Mouse (Mus musculus): ENCODE measurements around the gene Dnajc14. TPM values are rescaled to one million over a fixed set of nuclear protein-coding genes. Genes with fewer than 3 reads are reported as not detected.

Gene Dnajc14
- total RNA-seq (2014; rRNA removed) (31.4 and 39.4 TPM in 2 replicates), polyA plus RNA-seq (2015; fragmentation: Nextera tagmentation; extraction: Ambion mirVana) (34.6 and 37.7 TPM in 2 replicates)

DNA sequence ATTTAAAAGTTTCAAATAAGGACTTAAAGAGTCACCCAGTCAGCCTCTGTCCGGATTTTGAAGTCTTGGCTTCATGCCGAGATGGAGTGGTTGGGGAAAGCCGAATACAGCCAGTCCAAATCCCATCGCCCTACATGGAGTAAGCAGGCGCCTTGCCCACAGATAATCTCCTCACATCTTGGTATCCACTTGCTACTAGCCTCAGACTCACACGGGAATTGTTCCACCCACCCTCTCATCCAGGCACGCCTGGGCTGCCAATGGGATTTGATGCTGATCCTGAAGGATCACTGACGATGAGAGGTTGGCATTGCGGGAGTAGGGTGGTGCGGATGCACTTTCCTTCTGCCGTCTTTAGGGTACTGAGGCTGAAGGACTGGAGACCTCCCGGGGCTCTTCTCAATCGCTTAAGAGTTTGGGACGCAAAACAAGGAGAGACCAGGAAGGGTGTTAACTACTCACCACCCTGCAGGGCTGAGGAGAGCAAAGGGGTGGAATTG, at the start of gene Dnajc14:
Gene Dnajc14, plus strand, starts transcription at position 292 of the 500 bp plus-strand sequence.
- under 1% methylated on average over 14 of the region's 14 CpGs for WGBS

DNA sequence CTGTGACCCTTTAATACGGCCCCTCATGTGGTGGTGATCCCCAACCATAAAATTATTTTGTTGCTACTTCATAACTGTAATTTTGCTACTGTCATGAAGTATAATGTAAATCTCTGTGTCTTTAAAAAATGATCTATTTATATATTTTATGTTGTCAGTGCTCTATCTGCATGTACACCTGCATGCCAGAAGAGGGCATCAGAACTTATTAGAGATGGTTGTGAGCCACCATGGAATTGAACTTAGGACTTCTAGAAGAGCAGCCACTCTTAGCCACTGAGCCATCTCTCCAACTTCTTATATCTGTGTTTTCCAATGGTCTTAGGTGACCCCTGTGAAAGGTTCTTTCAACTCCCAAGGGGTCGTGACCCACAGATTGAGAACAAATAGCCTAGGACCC, 31.0 kb upstream of the Dnajc14 start:
- Histone ChIP-seq H3K36me3 (ENCODE audit: insufficient read depth, low read length) (no peaks in the 10 kb centered on the region), H3K4me2 (ENCODE audit: low read depth, low read length, poor library complexity, severe bottlenecking) (no peak overlapping the region), H3K27ac (ENCODE audit: low read depth, low read length) (no peak overlapping the region), H3K4me3 (ENCODE audit: low read depth, low read length) (no peak overlapping the region), H3K9ac (replicated peaks; ENCODE audit: low read length, poor library complexity, severe bottlenecking) (no peak overlapping the region), H3K9me3 (ENCODE audit: low read length) (no peaks in the 10 kb centered on the region), H3K27me3 (ENCODE audit: insufficient read depth, low read length) (no peaks in the 10 kb centered on the region), H3K4me1 (ENCODE audit: insufficient read depth, low read length) (no peaks in the 10 kb centered on the region)
- 82% methylated on average over 2 of the region's 2 CpGs for WGBS
- peak; percentile 47 for TF ChIP-seq CTCF (IDR thresholded peaks at IDR 0.05)
- ATAC-seq (ENCODE audit: low FRiP score), result no peak
- no peak for DNase-seq (ENCODE audit: low spot score)

More for the DNA sequence above, at the start of gene Dnajc14:
- TF ChIP-seq CTCF (IDR thresholded peaks at IDR 0.05), result no peak
- peak within 1 kb of the TSS; percentile 85 for H3K4me3 ChIP-seq (ENCODE audit: low read depth, low read length)
- peak within 1 kb of the TSS; percentile 96 for H3K27ac ChIP-seq (ENCODE audit: low read depth, low read length)
- H3K27me3 ChIP-seq (ENCODE audit: insufficient read depth, low read length), result no peaks in the 10 kb centered on the region
- H3K9me3 ChIP-seq (ENCODE audit: low read length), result no peaks in the 10 kb centered on the region
- peak within 1 kb of the TSS; percentile 87 for H3K9ac ChIP-seq (replicated peaks; ENCODE audit: low read length, poor library complexity, severe bottlenecking)
- H3K36me3 ChIP-seq (ENCODE audit: insufficient read depth, low read length), result peaks cover 14% of the 10 kb centered on the region; the same call in 1 of the 2 replicates
- H3K4me2 ChIP-seq (ENCODE audit: low read depth, low read length, poor library complexity, severe bottlenecking), result peak within 1 kb of the TSS; percentile 77
- ATAC-seq (ENCODE audit: low FRiP score), result peak; percentile 3; the same call in 1 of the 2 replicates
- H3K4me1 ChIP-seq (ENCODE audit: insufficient read depth, low read length), result peaks cover 23% of the 10 kb centered on the region
- peak; percentile 70 for DNase-seq (ENCODE audit: low spot score)

DNA sequence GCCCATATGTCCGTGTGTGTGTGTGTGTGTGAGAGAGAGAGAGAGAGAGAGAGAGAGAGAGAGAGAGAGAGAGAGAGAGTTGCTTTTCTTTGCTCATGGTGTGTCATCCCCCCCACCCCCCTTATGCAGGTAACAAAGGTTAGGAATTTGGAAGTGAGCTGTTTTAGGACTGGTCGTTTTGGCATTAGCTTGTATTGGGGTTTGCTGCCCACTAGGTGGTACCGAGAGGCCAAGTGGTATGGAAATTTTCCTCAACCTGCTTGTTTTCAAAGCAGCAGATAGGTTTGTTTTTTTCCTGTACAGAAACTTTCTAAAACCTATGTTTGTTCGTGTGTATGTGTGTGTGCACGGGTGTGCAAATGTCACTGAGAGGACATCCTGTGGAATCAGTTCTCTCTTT, 30.2 kb upstream of the Dnajc14 start:
- WGBS, result 27% methylated on average over 5 of the region's 5 CpGs
- no peak for ATAC-seq (ENCODE audit: low FRiP score)
- Histone ChIP-seq H3K9me3 (ENCODE audit: low read length) (no peaks in the 10 kb centered on the region), H3K4me2 (ENCODE audit: low read depth, low read length, poor library complexity, severe bottlenecking) (no peak overlapping the region), H3K36me3 (ENCODE audit: insufficient read depth, low read length) (no peaks in the 10 kb centered on the region), H3K27me3 (ENCODE audit: insufficient read depth, low read length) (no peaks in the 10 kb centered on the region), H3K4me1 (ENCODE audit: insufficient read depth, low read length) (no peaks in the 10 kb centered on the region), H3K9ac (replicated peaks; ENCODE audit: low read length, poor library complexity, severe bottlenecking) (no peak overlapping the region), H3K4me3 (ENCODE audit: low read depth, low read length) (no peak overlapping the region), H3K27ac (ENCODE audit: low read depth, low read length) (no peak overlapping the region)
- no peak for DNase-seq (ENCODE audit: low spot score)
- TF ChIP-seq CTCF (IDR thresholded peaks at IDR 0.05), result peak; percentile 65

DNA sequence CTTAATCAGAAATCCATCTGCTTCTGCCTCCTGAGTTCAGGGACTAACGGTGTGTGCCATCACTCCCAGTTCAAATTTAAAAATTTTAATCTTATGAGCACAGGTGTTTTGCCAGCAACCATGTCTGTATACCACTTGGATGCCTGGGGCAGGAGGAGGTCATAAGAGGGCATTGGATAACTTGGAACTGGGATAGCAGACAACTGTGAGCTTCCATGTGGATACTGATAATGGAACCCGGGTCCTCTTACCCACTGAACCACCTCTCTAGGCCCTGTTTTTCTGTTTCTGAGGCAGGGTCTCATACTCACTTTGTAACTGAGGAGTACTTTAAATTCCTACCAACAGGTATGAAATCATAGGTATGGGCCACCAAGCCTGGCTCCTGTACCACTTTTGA, 25.4 kb upstream of the Dnajc14 start:
- 91% methylated on average over 2 of the region's 2 CpGs for WGBS
- no peak overlapping the region for H3K4me2 ChIP-seq (ENCODE audit: low read depth, low read length, poor library complexity, severe bottlenecking)
- no peaks in the 10 kb centered on the region for H3K4me1 ChIP-seq (ENCODE audit: insufficient read depth, low read length)
- H3K9me3 ChIP-seq (ENCODE audit: low read length), result 0 out of 2 replicates have a peak, but pooled peaks cover 3% of the 10 kb centered on the region
- H3K4me3 ChIP-seq (ENCODE audit: low read depth, low read length), result no peak overlapping the region
- H3K27me3 ChIP-seq (ENCODE audit: insufficient read depth, low read length), result no peaks in the 10 kb centered on the region
- H3K9ac ChIP-seq (replicated peaks; ENCODE audit: low read length, poor library complexity, severe bottlenecking), result no peak overlapping the region
- H3K27ac ChIP-seq (ENCODE audit: low read depth, low read length), result peak overlapping the region; percentile 57; the same call in 1 of the 2 replicates
- TF ChIP-seq CTCF (IDR thresholded peaks at IDR 0.05), result no peak
- no peak for DNase-seq (ENCODE audit: low spot score)
- no peaks in the 10 kb centered on the region for H3K36me3 ChIP-seq (ENCODE audit: insufficient read depth, low read length)
- ATAC-seq (ENCODE audit: low FRiP score), result no peak

DNA sequence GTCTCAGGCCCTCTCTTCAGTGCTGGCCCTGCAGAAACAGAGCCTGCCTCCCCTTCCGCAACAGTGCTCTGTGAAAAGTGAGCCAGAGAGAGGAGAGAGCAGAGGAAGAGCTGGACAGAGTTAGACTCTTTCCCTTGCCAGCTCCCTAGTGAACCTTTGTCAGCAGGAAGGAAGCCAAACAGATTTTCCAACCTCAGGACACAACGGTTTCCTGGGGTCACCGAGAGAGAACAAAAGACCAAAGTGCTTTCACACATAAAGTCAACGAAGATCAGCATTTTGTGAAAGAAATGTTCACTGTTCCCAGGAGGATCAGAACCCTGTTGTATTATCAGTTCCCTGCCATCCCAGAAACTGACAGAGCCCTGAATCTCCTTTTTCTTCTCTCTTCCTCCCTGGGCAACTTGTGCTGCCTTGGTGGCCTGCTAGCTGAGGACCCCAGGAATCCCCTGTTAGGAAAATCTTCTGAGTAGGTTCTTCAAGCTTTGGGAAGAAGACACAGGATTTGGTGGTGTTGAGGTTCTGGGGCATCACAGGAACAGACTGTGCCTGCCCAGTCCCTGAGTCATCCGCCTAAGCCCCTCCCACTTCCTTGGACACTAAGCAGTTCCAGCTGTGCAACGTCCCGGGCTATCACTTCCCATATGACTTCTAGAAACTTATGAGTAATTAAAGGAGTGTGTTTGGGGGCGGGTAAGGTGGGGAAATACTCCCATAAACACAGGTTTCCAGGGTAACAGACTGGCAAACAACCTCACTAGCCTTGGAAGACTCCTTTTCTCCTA, 24.7 kb upstream of the Dnajc14 start:
- Histone ChIP-seq H3K4me3 (ENCODE audit: low read depth, low read length) (no peak overlapping the region), H3K27ac (ENCODE audit: low read depth, low read length) (peak overlapping the region; percentile 57), H3K4me1 (ENCODE audit: insufficient read depth, low read length) (no peaks in the 10 kb centered on the region), H3K9me3 (ENCODE audit: low read length) (peaks cover 6% of the 10 kb centered on the region; the same call in 1 of the 2 replicates), H3K4me2 (ENCODE audit: low read depth, low read length, poor library complexity, severe bottlenecking) (no peak overlapping the region), H3K9ac (replicated peaks; ENCODE audit: low read length, poor library complexity, severe bottlenecking) (no peak overlapping the region), H3K27me3 (ENCODE audit: insufficient read depth, low read length) (no peaks in the 10 kb centered on the region), H3K36me3 (ENCODE audit: insufficient read depth, low read length) (no peaks in the 10 kb centered on the region)
- TF ChIP-seq CTCF (IDR thresholded peaks at IDR 0.05), result no peak
- WGBS, result 24% methylated on average over 8 of the region's 8 CpGs
- ATAC-seq (ENCODE audit: low FRiP score) (no peak), DNase-seq (ENCODE audit: low spot score) (peak; percentile 3)

DNA sequence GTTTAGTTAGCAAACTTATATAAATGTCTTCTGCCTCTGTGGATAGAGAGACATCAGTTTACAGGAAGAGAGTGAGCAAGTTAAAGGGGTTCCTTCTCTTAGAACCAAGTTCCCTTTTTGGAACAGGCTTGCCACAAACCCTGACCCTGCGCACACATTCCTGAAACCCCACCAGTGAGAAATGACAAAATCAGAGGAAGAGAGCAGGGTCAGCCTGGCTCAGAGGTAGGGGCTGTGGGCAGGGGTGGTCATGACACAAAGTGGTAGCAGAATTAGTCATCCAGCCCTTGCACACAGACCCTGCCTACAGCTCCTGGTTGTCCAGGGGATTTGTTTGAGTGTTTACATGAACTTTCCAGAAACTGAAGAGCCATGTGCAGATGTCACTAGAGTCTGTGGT, 23.7 kb upstream of the Dnajc14 start:
- Histone ChIP-seq H3K9ac (replicated peaks; ENCODE audit: low read length, poor library complexity, severe bottlenecking) (no peak overlapping the region), H3K27ac (ENCODE audit: low read depth, low read length) (no peak overlapping the region), H3K4me2 (ENCODE audit: low read depth, low read length, poor library complexity, severe bottlenecking) (no peak overlapping the region), H3K9me3 (ENCODE audit: low read length) (peaks cover 7% of the 10 kb centered on the region; the same call in 1 of the 2 replicates), H3K27me3 (ENCODE audit: insufficient read depth, low read length) (no peaks in the 10 kb centered on the region), H3K4me3 (ENCODE audit: low read depth, low read length) (no peak overlapping the region), H3K36me3 (ENCODE audit: insufficient read depth, low read length) (no peaks in the 10 kb centered on the region), H3K4me1 (ENCODE audit: insufficient read depth, low read length) (no peaks in the 10 kb centered on the region)
- DNase-seq (ENCODE audit: low spot score) (no peak), ATAC-seq (ENCODE audit: low FRiP score) (no peak)
- no peak for TF ChIP-seq CTCF (IDR thresholded peaks at IDR 0.05)
- 92% methylated on average over 1 of the region's 1 CpGs for WGBS

All from midbrain, postnatal 0 days (tissue).